ENCODE assay signal across 25 mouse cellular contexts in the genomic region with DNA sequence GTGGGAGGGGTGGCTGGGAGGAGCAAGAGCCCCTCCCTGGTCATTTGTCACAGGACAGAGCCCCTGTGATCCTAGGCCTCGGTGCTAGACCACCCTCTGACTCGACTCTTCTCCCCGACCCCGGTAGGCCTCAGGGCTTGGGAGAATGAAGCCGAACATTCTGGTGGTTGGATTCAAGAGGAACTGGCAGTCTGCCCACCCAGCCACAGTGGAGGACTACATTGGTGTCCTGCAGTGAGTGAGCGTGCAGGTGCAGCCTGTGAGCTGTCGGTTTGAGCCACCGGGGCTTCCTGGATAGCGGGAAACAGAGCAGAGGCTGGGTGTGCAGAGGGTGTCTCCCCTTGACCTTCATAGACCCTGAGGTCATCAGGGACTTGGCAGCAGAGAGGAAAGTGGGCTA. TPM values are rescaled to one million over a fixed set of nuclear protein-coding genes. Genes with fewer than 3 reads are reported as not detected.
DNase-seq lines count a peak whose midpoint lies in the region; ATAC-seq and TF ChIP-seq lines count a peak whose summit lies in the region.
"Had no signal": no experiment of that assay in that cellular context is flagged by ENCODE, and none has a peak within 500 bp of the region (broad histone marks: within the 10 kb centered on the region; RNA-seq: fewer than 3 reads in every experiment).

No protein-coding gene starts in this region.

- H3K4me2 ChIP-seq in heart, embryonic 16.5 days (ENCODE audit: low read depth, low read length): no peak overlapping the region
- H3K4me2 ChIP-seq in heart, embryonic 12.5 days: no peak overlapping the region
- H3K4me2 ChIP-seq: embryonic facial prominence, embryonic 12.5 days; hindbrain, embryonic 14.5 days; limb, embryonic 12.5 days; neural tube, embryonic 12.5 days; stomach, embryonic 15.5 days had no signal

- no peaks in the 10 kb centered on the region for H3K27me3 ChIP-seq in heart, embryonic 16.5 days (ENCODE audit: control insufficient read depth, insufficient read depth, low read length)
- peaks cover 7% of the 10 kb centered on the region; the same call in 1 of the 2 replicates for H3K27me3 ChIP-seq in heart, embryonic 12.5 days (replicated peaks)
- H3K27me3 ChIP-seq: embryonic facial prominence, embryonic 12.5 days; limb, embryonic 12.5 days; neural tube, embryonic 12.5 days; stomach, embryonic 15.5 days had no signal

- H3K9me3 ChIP-seq in heart, embryonic 16.5 days (replicated peaks; ENCODE audit: control insufficient read depth, low read length): no peaks in the 10 kb centered on the region
- H3K9me3 ChIP-seq in heart, embryonic 12.5 days (replicated peaks): no peaks in the 10 kb centered on the region
- H3K9me3 ChIP-seq: embryonic facial prominence, embryonic 12.5 days; limb, embryonic 12.5 days; neural tube, embryonic 12.5 days; stomach, embryonic 15.5 days had no signal

- 0 out of 2 replicates have a peak overlapping the region, but pooled peaks have one; percentile 24 for H3K9ac ChIP-seq in heart, embryonic 16.5 days (ENCODE audit: low read length)
- H3K9ac ChIP-seq in heart, embryonic 12.5 days: no peak overlapping the region
- H3K9ac ChIP-seq: embryonic facial prominence, embryonic 12.5 days; forebrain, postnatal 0 days; hindbrain, embryonic 14.5 days; limb, embryonic 12.5 days; liver, embryonic 14.5 days; neural tube, embryonic 12.5 days; stomach, embryonic 15.5 days had no signal

- DNase-seq in thymus, postnatal 0 days (ENCODE audit: low spot score): peak; percentile 25
- DNase-seq in thymus, postnatal 10 days (ENCODE audit: low spot score in 2 of 2): no peak
- peak; percentile 46 for DNase-seq in lung, adult 2 months
- peak; percentile 47 to 61 for DNase-seq in lung, postnatal 4 days
- no peak for DNase-seq in layer of hippocampus, adult 9-11 months
- DNase-seq: adrenal gland, postnatal 36 days; cerebellum, adult 8-10 months; forebrain, postnatal 0 days; heart, adult 2 months; right cerebral cortex, postnatal 14 days had no signal

- ATAC-seq in heart, embryonic 16.5 days (replicated peaks; ENCODE audit: extremely low read depth, insufficient read depth, low FRiP score): peak; percentile 50; the same call in 1 of the 2 replicates
- no peak for ATAC-seq in heart, embryonic 12.5 days (ENCODE audit: insufficient number of reproducible peaks, low FRiP score)
- ATAC-seq in erythroblast, adult 5-6 weeks (replicated peaks; ENCODE audit: low FRiP score, poor library complexity, severe bottlenecking): no peak
- ATAC-seq: forebrain, postnatal 0 days; intestine, embryonic 16.5 days had no signal

- TF ChIP-seq POLR2A in lung, adult 2 months (IDR thresholded peaks at IDR 0.05; ENCODE audit: borderline replicate concordance, extremely low read depth, low read depth, low read length): no peak

- WGBS in heart, embryonic 16.5 days: 43% methylated on average over 9 of the region's 9 CpGs
- 67% methylated on average over 9 of the region's 9 CpGs for WGBS in heart, embryonic 12.5 days
- 41% methylated on average over 9 of the region's 9 CpGs for WGBS in lung, adult 2 months

- no peak overlapping the region for H3K4me3 ChIP-seq in heart, embryonic 16.5 days (ENCODE audit: low read length)
- H3K4me3 ChIP-seq in heart, embryonic 12.5 days: no peak overlapping the region
- no peak overlapping the region for H3K4me3 ChIP-seq in lung, adult 2 months (replicated peaks; ENCODE audit: extremely low read depth, low read depth, low read length)
- H3K4me3 ChIP-seq: embryonic facial prominence, embryonic 12.5 days; heart, adult 2 months; limb, embryonic 12.5 days; neural tube, embryonic 12.5 days; stomach, embryonic 15.5 days had no signal

- no peak overlapping the region for H3K27ac ChIP-seq in heart, embryonic 16.5 days (ENCODE audit: low read length)
- no peak overlapping the region for H3K27ac ChIP-seq in heart, embryonic 12.5 days (ENCODE audit: poor library complexity, severe bottlenecking)
- H3K27ac ChIP-seq: embryonic facial prominence, embryonic 12.5 days; heart, adult 2 months; hindbrain, embryonic 14.5 days; kidney, postnatal 0 days; limb, embryonic 12.5 days; liver, embryonic 14.5 days; neural tube, embryonic 12.5 days; stomach, embryonic 15.5 days had no signal

- H3K36me3 ChIP-seq in heart, embryonic 16.5 days (ENCODE audit: control insufficient read depth, insufficient read depth): no peaks in the 10 kb centered on the region
- H3K36me3 ChIP-seq in heart, embryonic 12.5 days: no peaks in the 10 kb centered on the region
- H3K36me3 ChIP-seq: embryonic facial prominence, embryonic 12.5 days; limb, embryonic 12.5 days; neural tube, embryonic 12.5 days; stomach, embryonic 15.5 days had no signal

- no peak for TF ChIP-seq CTCF in lung, adult 2 months (IDR thresholded peaks at IDR 0.05; ENCODE audit: insufficient read depth, low read length)

- peaks cover 5% of the 10 kb centered on the region for H3K4me1 ChIP-seq in heart, embryonic 16.5 days (ENCODE audit: control insufficient read depth, insufficient read depth, low read length)
- 0 out of 2 replicates have a peak, but pooled peaks cover 4% of the 10 kb centered on the region for H3K4me1 ChIP-seq in heart, embryonic 12.5 days (replicated peaks)
- peaks cover 6% of the 10 kb centered on the region for H3K4me1 ChIP-seq in lung, adult 2 months (ENCODE audit: control insufficient read depth, insufficient read depth, low read length)
- H3K4me1 ChIP-seq: embryonic facial prominence, embryonic 12.5 days; limb, embryonic 12.5 days; neural tube, embryonic 12.5 days; stomach, embryonic 15.5 days had no signal

RNA-seq across cellular contexts. Expression of a gene that starts 19.4 kb away (rescaled TPM):
- polyA plus RNA-seq in heart, embryonic 16.5 days (2015; fragmentation: Nextera tagmentation; extraction: Ambion mirVana): not detected in 2 replicates
- polyA plus RNA-seq in heart, embryonic 12.5 days (2016; fragmentation: Nextera tagmentation; extraction: Ambion mirVana): 0.10 TPM in 1 of 2 replicates, not detected in the other
- polyA plus RNA-seq in thymus, postnatal 0 days (2015; fragmentation: Nextera tagmentation; extraction: Ambion mirVana): 0.12 and 0.21 TPM in 2 replicates
- 0.27 and 0.29 TPM in 2 replicates for polyA plus RNA-seq in lung, adult 2 months (2012; rRNA removed)
- total RNA-seq in erythroblast, adult 5-6 weeks (2015; ENCODE audit: low replicate concordance): 2.5 TPM in 1 of 2 replicates, not detected in the other
- total RNA-seq in erythroblast, adult 5-6 weeks (2017; ENCODE audit: low replicate concordance): 0.34 TPM in 1 of 2 replicates, not detected in the other
- total RNA-seq: adrenal gland, postnatal 36 days; common myeloid progenitor, adult 5-6 weeks; gastrocnemius, adult 8-10 months; monocyte, adult 5-6 weeks had no signal
- polyA plus RNA-seq: C2C12; limb, embryonic 12.5 days had no signal

RNA-seq across cellular contexts. Expression of a gene that starts 37.8 kb away (rescaled TPM):
- 107 and 120 TPM in 2 replicates for polyA plus RNA-seq in heart, embryonic 16.5 days (2015; fragmentation: Nextera tagmentation; extraction: Ambion mirVana)
- 73.1 and 74.9 TPM in 2 replicates for polyA plus RNA-seq in heart, embryonic 12.5 days (2016; fragmentation: Nextera tagmentation; extraction: Ambion mirVana)
- 78.9 and 83.6 TPM in 2 replicates for polyA plus RNA-seq in thymus, postnatal 0 days (2015; fragmentation: Nextera tagmentation; extraction: Ambion mirVana)
- polyA plus RNA-seq in lung, adult 2 months (2012; rRNA removed): 341 and 489 TPM in 2 replicates
- 52.1 and 56.6 TPM in 2 replicates for total RNA-seq in erythroblast, adult 5-6 weeks (2015; ENCODE audit: low replicate concordance)
- 60.9 and 70.5 TPM in 2 replicates for total RNA-seq in erythroblast, adult 5-6 weeks (2017; ENCODE audit: low replicate concordance)

Comparison
In these comparisons a context has a peak if more than half of its experiments do, and no peak if none do; other contexts are left out.
1. DNase-seq: peak in thymus, postnatal 0 days (single experiment), lung, adult 2 months (single experiment) and lung, postnatal 4 days (2 of 2); none in thymus, postnatal 10 days (0 of 2) and layer of hippocampus, adult 9-11 months (single experiment).